Mouse (Mus musculus) limb, embryonic 14.5 days (tissue): ENCODE results near the gene Gm20388. TPM values are rescaled to one million over a fixed set of nuclear protein-coding genes. Genes with fewer than 3 reads are reported as not detected.

Experiments used
- ATAC-seq: fragments of 200-750 bp; cut with Nextera tagmentation; 2 replicates; pipeline ENCODE4 v1.8.0; 2017; ENCODE audit warnings: low read depth, moderate number of reproducible peaks, moderate TSS enrichment; ENCODE audit not compliant: low FRiP score
- DNase-seq: peaks from one replicate; pipeline ENCODE4 v3.0.0-alpha.2; 2015; ENCODE audit warnings: low spot score
- H3K27ac ChIP-seq: fragments of 300-500 bp; sonication (generic); replicated peaks from 2 replicates; pipeline ENCODE4 v1.5.1; 2014; ENCODE audit warnings: low read depth, mild to moderate bottlenecking, low read length, moderate library complexity, mixed read lengths
- H3K27me3 ChIP-seq: fragments of 300-500 bp; sonication (generic); 2 replicates; pipeline ENCODE4 v1.6.1; 2014; ENCODE audit warnings: low read length, mixed read lengths; ENCODE audit not compliant: control insufficient read depth, insufficient read depth
- H3K36me3 ChIP-seq: fragments of 300-500 bp; sonication (generic); 2 replicates; pipeline ENCODE4 v1.6.1; 2014; ENCODE audit warnings: mild to moderate bottlenecking, low read length, moderate library complexity, mixed read lengths; ENCODE audit not compliant: control insufficient read depth, insufficient read depth
- H3K4me1 ChIP-seq: fragments of 300-500 bp; sonication (generic); 2 replicates; pipeline ENCODE4 v1.6.1; 2014; ENCODE audit warnings: antibody characterized with exemption, low read length, mixed read lengths; ENCODE audit not compliant: control insufficient read depth, insufficient read depth
- H3K4me2 ChIP-seq: fragments of 300-500 bp; sonication (generic); replicated peaks from 2 replicates; pipeline ENCODE4 v1.6.1; 2014; ENCODE audit warnings: low read depth, mild to moderate bottlenecking, low read length, moderate library complexity; ENCODE audit not compliant: severe bottlenecking
- H3K4me3 ChIP-seq: fragments of 300-500 bp; sonication (generic); replicated peaks from 2 replicates; pipeline ENCODE4 v1.5.1; 2014; ENCODE audit warnings: low read length
- H3K9ac ChIP-seq: fragments of 300-500 bp; sonication (generic); 2 replicates; pipeline ENCODE4 v1.6.1; 2014; ENCODE audit warnings: mild to moderate bottlenecking, low read depth, low read length, moderate library complexity; ENCODE audit not compliant: severe bottlenecking
- H3K9me3 ChIP-seq: fragments of 300-500 bp; sonication (generic); 2 replicates; pipeline ENCODE4 v1.6.1; 2016; ENCODE audit warnings: low read length; ENCODE audit not compliant: control insufficient read depth
- POLR2A ChIP-seq: fragments of 200-500 bp; IDR thresholded peaks from 2 replicates; pipeline ENCODE4 v1.8.0; 2012; ENCODE audit warnings: inconsistent platforms, mild to moderate bottlenecking, moderate library complexity, borderline replicate concordance; ENCODE audit not compliant: insufficient read depth, insufficient read length; ENCODE audit errors: extremely low read depth
- WGBS: fragments of 180-500 bp; shearing (Covaris S2); extraction: QIAGEN DNeasy Blood & Tissue Kit; methylation state at CpG from one replicate; pipeline ENCODE4 v1.1.7; 2014; 5-methylcytosine and 5-hydroxymethylcytosine counted together
- polyA plus RNA-seq, 2 experiments: library from polyadenylated mRNA; depleted of rRNA in 1 of 2; stranded (reverse) in 1 of 2; unstranded in 1 of 2; fragments of >200 nt; fragmentation: Nextera tagmentation in 1 of 2; extraction: Ambion mirVana in 1 of 2; gene quantifications; 2 replicates each; pipeline versions ENCODE4 v1.2.1 to v1.2.3; 2012 to 2014

The Gm20388 gene
- polyA plus RNA-seq, 2 experiments: 1.9 to 49.9 TPM

DNA sequence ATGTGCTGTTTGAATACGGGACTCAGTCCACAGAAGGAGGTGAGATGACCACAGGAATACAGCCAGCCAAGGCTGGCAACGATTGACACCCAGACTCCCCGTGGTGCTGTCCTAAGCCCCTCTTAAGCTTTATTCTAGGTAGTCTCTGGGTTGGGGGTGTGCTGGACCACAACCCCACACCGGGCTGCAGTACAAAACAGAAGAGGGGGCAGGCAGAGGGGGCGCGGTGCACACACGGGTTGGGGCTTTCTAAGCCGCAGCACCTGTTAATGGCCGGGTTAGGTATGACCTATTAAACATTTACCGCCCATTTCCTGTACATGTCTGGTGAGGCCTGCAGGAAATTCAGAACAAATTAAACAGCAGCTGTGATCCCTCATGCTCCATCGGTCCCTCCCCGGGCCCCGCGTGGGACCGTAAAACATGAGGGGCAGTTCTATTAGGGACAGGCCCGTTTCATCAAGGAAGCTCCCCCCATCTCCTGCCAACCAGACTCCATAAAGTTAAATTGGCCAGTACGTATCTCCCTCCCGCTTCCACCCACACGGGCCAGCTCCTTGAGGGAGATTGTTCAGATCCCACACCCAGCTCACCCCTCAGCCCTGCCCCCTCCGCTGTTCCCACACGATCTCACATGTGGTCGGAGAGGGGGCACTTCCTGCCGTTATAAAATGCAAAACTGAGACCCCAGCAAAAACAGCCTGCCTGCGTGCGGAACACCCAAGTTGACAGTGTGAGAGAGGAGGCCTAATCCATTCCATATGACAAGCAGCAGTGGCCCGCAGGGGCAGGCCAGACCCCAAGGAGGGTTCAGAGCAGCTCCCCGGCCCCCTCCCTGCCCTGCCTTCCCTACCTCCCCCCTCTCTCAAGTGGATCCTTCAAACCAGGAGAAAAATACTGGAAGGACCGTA lies 1390.1 kb downstream of the Gm20388 start:
- H3K9me3 ChIP-seq: no peaks in the 10 kb centered on the region
- ATAC-seq (peak; percentile 76), DNase-seq (peak; percentile 60)
- peak overlapping the region; percentile 6; the same call in 1 of the 2 replicates for H3K4me3 ChIP-seq
- 11% methylated on average over 28 of the region's 28 CpGs for WGBS
- no peaks in the 10 kb centered on the region for H3K36me3 ChIP-seq
- no peak for TF ChIP-seq POLR2A
- H3K9ac ChIP-seq: peak overlapping the region; percentile 3; the same call in 1 of the 2 replicates
- H3K4me1 ChIP-seq: peaks cover 36% of the 10 kb centered on the region
- peak overlapping the region; percentile 46 for H3K4me2 ChIP-seq
- peaks cover 32% of the 10 kb centered on the region for H3K27me3 ChIP-seq
- peak overlapping the region; percentile 59; the same call in 1 of the 2 replicates for H3K27ac ChIP-seq

DNA sequence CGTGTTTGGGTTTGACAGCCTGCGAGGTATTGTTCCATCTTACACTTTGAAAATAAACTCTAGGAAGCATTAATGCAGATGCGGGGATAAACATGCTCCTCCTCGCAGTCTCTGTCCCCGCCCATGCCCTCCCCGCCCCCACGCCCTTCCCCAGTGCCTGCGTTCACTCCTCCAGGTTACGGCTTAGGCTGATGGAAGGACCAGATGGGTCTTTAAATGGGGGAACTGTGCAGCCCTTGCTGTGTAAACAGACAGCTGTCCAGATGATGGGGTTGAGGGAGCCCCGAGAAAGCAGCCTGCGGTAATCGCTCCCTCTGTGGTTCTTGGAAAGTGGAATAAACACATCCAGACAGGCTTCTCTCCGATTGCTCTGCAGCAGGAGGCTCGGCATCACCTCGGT lies 1390.8 kb downstream of the Gm20388 start:
- no peaks in the 10 kb centered on the region for H3K36me3 ChIP-seq
- ATAC-seq: peak; percentile 60
- peak overlapping the region; percentile 59 for H3K27ac ChIP-seq
- peaks cover 37% of the 10 kb centered on the region for H3K4me1 ChIP-seq
- no peak for TF ChIP-seq POLR2A
- under 1% methylated on average over 15 of the region's 15 CpGs for WGBS
- no peaks in the 10 kb centered on the region for H3K9me3 ChIP-seq
- DNase-seq: peak; percentile 64
- peak overlapping the region; percentile 6 for H3K4me3 ChIP-seq
- H3K9ac ChIP-seq: peak overlapping the region; percentile 3; the same call in 1 of the 2 replicates
- peaks cover 25% of the 10 kb centered on the region for H3K27me3 ChIP-seq
- H3K4me2 ChIP-seq: peak overlapping the region; percentile 46

- peak overlapping the region; percentile 59 for H3K27ac ChIP-seq
- peaks cover 31% of the 10 kb centered on the region for H3K4me1 ChIP-seq
- H3K4me2 ChIP-seq: peak overlapping the region; percentile 46
- TF ChIP-seq POLR2A: no peak
- no peaks in the 10 kb centered on the region for H3K36me3 ChIP-seq
- 19% methylated on average over 10 of the region's 10 CpGs for WGBS
- H3K9ac ChIP-seq: no peak overlapping the region
- H3K4me3 ChIP-seq: peak overlapping the region; percentile 6
- H3K9me3 ChIP-seq: no peaks in the 10 kb centered on the region
- peaks cover 25% of the 10 kb centered on the region for H3K27me3 ChIP-seq
- DNase-seq (peak; percentile 26), ATAC-seq (no peak)
Observed at GRCm38 (mm10) chr8:121301978-121302649, 1391.5 kb downstream of the Gm20388 start.

- DNase-seq: no peak
Observed at GRCm38 (mm10) chr8:121307723-121308122, 1397.1 kb downstream of the Gm20388 start.

More at GRCm38 (mm10) chr8:121307723-121308122, 1397.1 kb downstream of the Gm20388 start:
- no peak for ATAC-seq
- Histone ChIP-seq H3K27me3 (peaks cover 7% of the 10 kb centered on the region), H3K4me2 (no peak overlapping the region), H3K4me3 (no peak overlapping the region), H3K9ac (no peak overlapping the region), H3K27ac (no peak overlapping the region), H3K9me3 (no peaks in the 10 kb centered on the region), H3K4me1 (peaks cover 16% of the 10 kb centered on the region), H3K36me3 (no peaks in the 10 kb centered on the region)
- TF ChIP-seq POLR2A: no peak
- WGBS: 87% methylated on average over 7 of the region's 7 CpGs
